Mouse (Mus musculus) liver, embryonic 14.5 days (tissue): ENCODE data around the gene Acer2. TPM values are rescaled to one million over a fixed set of nuclear protein-coding genes. Genes with fewer than 3 reads are reported as not detected.

Experiments
- ATAC-seq: fragments of 200-750 bp; cut with Nextera tagmentation; 2 replicates; pipeline ENCODE4 v1.8.0; 2017; ENCODE audit warnings: moderate number of reproducible peaks, mild to moderate bottlenecking, moderate library complexity; ENCODE audit not compliant: insufficient read depth
- DNase-seq, 3 experiments: peaks; one replicate each; pipeline ENCODE4 v3.0.0-alpha.2; 2012 to 2013; ENCODE audit warnings: low read depth in 3 of 3, low spot score in 3 of 3
- H3K27ac ChIP-seq: fragments of 300-500 bp; sonication (generic); 2 replicates; pipeline ENCODE4 v1.5.1; 2014; ENCODE audit warnings: moderate library complexity, mild to moderate bottlenecking, control low read depth, inconsistent platforms
- H3K27me3 ChIP-seq: fragments of 300-500 bp; sonication (generic); 2 replicates; pipeline ENCODE4 v1.6.1; 2014; ENCODE audit warnings: mild to moderate bottlenecking, low read length, moderate library complexity; ENCODE audit not compliant: control insufficient read depth, insufficient read depth
- H3K36me3 ChIP-seq: fragments of 300-500 bp; sonication (generic); replicated peaks from 2 replicates; pipeline ENCODE4 v1.6.1; 2014; ENCODE audit warnings: low read depth; ENCODE audit not compliant: control insufficient read depth, insufficient read depth
- H3K4me1 ChIP-seq, 2 experiments: fragments of 200-500 bp in 1 of 2; fragments of 300-500 bp in 1 of 2; sonication (generic) in 1 of 2; replicated peaks; 2 replicates each; pipeline ENCODE4 v1.6.1; 2012 to 2014; ENCODE audit warnings: antibody characterized with exemption in 1 of 2, inconsistent platforms in 1 of 2, low read length in 1 of 2; ENCODE audit not compliant: control insufficient read depth in 2 of 2, insufficient read depth in 2 of 2
- H3K4me2 ChIP-seq: fragments of 300-500 bp; sonication (generic); 2 replicates; pipeline ENCODE4 v1.6.1; 2014; ENCODE audit warnings: low read depth, mild to moderate bottlenecking, control low read depth, moderate library complexity
- H3K4me3 ChIP-seq, 2 experiments: fragments of 200-500 bp in 1 of 2; fragments of 300-500 bp in 1 of 2; sonication (generic) in 1 of 2; 2 replicates each; pipeline ENCODE4 v1.5.1; 2012 to 2014; ENCODE audit warnings: low read depth in 2 of 2, low read length in 2 of 2, mild to moderate bottlenecking in 2 of 2, control low read depth in 1 of 2, inconsistent platforms in 1 of 2, moderate library complexity in 1 of 2; ENCODE audit not compliant: insufficient read depth in 1 of 2
- H3K9ac ChIP-seq: fragments of 300-500 bp; sonication (generic); replicated peaks from 2 replicates; pipeline ENCODE4 v1.6.1; 2014; ENCODE audit warnings: mild to moderate bottlenecking, control low read depth, moderate library complexity
- H3K9me3 ChIP-seq: fragments of 300-500 bp; sonication (generic); 2 replicates; pipeline ENCODE4 v1.6.1; 2016; ENCODE audit warnings: low read length, mixed read lengths; ENCODE audit not compliant: control insufficient read depth
- CTCF ChIP-seq: IDR thresholded peaks from 2 replicates; pipeline ENCODE4 v1.5.1; 2016; ENCODE audit warnings: antibody characterized with exemption, low read depth, control low read depth
- EP300 ChIP-seq: IDR thresholded peaks from 2 replicates; pipeline ENCODE4 v1.6.1; 2016; ENCODE audit warnings: antibody characterized with exemption, low read depth
- WGBS: fragments of 180-500 bp; shearing (Covaris S2); extraction: QIAGEN DNeasy Blood & Tissue Kit; methylation state at CpG from one replicate; pipeline ENCODE4 v1.1.7; 2014; ENCODE audit not compliant: insufficient replicate concordance; 5-methylcytosine and 5-hydroxymethylcytosine counted together
- polyA plus RNA-seq, 2 experiments: library from polyadenylated mRNA; depleted of rRNA in 1 of 2; stranded (reverse) in 1 of 2; unstranded in 1 of 2; fragments of >200 nt; fragmentation: Nextera tagmentation in 1 of 2; extraction: Ambion mirVana in 1 of 2; gene quantifications; 2 replicates each; pipeline versions ENCODE4 v1.2.1 to v1.2.3; 2012 to 2014

Acer2 gene
- polyA plus RNA-seq, 2 experiments = 2.6 to 4.5 TPM

DNA sequence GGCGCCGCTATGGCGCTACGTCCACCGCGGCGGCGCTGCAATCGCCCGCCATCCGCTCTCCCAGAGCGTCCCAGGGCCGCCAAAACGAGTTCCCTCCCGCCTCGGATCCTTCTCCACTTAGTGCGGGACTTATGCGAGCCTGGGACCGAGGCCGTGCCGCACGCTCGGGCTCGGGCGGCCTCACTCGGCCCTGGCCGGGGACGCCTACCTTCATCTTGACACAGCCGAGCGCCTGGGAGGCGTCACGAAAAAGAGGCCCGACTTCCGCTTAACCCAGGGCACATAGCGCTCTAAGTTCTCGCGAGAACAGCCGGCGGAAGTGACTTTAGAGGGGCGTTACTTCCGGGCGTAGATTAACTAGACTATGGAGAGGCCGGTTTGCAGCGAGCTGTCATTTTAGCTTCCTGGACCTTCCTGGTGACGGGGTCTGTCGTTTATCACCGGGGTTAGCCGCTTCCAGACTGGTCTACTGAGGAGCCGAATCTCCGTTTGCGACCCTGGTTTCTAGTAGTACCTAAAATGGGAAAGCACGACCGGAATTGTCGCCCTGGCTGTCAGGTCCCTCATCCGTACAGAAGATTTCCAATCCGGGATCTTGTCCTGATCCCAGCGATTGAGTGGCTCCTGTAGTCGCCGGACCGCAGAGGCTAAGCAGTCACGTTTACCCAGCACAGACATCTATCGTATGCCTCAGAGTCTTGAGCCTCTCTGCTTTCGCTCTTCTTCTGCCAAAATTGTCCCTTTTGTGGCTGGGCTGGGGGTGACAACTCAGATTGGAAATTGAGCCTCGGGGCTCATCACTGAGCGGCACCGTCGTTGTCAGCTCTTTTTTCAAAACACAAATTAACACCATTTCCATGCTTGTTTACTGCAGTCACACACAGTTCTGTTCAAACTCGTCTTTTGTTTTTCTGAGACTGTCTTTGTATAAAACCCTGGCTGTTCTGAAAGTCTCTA lies 16.8 kb upstream of the Acer2 start, which contains the start of gene Rps6:
Rps6 (minus strand) TSS at position 300 of the 957 bp plus-strand sequence.
- Histone ChIP-seq H3K9me3 (no peaks in the 10 kb centered on the region), H3K4me3 (peak within 1 kb of the TSS; percentile 98 to 99), H3K4me1 (peaks cover 5 to 11% of the 10 kb centered on the region in 2 experiments), H3K4me2 (peak within 1 kb of the TSS; percentile 91), H3K27ac (peak within 1 kb of the TSS; percentile 79), H3K9ac (peak within 1 kb of the TSS; percentile 99), H3K27me3 (no peaks in the 10 kb centered on the region), H3K36me3 (peaks cover 27% of the 10 kb centered on the region)
- DNase-seq (peak; percentile 95 to 98 (median 96)), ATAC-seq (peak; percentile 97)
- peak; percentile 83 for TF ChIP-seq EP300
- TF ChIP-seq CTCF = no peak
- WGBS = under 1% methylated on average over 67 of the region's 68 CpGs

DNA sequence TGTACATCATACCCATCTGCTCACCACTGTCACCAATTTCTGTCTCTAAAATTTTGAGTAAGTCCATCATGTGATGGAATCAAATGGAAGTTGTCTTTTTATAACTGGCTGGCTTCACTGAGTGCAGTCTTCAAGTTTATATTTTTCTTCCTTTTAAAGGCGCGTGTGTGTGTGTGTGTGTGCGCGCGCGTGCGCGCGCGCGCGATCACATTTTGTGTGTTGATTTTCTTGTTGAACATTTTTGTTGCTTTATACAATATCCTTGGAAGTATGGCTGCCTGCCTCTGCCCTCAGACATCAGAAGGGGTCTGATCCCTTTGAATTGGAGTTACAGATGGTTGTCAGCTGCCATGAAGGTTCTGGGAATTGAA lies 16.1 kb upstream of the Acer2 start:
- H3K9ac ChIP-seq = peak overlapping the region; percentile 99
- DNase-seq (no peak), ATAC-seq (no peak)
- H3K4me1 ChIP-seq = peaks cover 5 to 11% of the 10 kb centered on the region in 2 experiments
- H3K4me2 ChIP-seq = peak overlapping the region; percentile 91
- peak overlapping the region; percentile 98 to 99 for H3K4me3 ChIP-seq
- no peaks in the 10 kb centered on the region for H3K9me3 ChIP-seq
- TF ChIP-seq CTCF (no peak), EP300 (no peak)
- peaks cover 24% of the 10 kb centered on the region for H3K36me3 ChIP-seq
- H3K27me3 ChIP-seq = no peaks in the 10 kb centered on the region
- no peak overlapping the region for H3K27ac ChIP-seq
- WGBS = 51% methylated on average over 12 of the region's 12 CpGs

DNA sequence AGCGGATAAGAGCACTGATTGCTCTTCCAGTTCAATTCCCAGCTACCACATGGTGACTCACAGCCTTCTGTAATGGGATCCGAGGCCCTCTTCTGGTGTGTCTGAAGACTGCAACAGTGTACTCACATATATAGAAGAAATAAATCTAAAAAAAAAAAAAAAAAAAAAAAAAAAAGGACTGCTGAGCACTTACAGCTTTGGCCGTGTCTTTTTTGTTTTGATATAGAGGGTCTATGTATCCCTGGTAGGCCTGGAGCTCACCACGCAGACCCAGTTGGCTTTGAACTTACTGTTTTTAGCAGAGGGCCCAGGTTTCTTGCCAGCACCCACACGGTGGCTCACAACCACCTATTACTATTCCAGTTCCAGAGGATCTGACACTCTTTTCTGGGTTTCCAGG lies 10.1 kb upstream of the Acer2 start:
- no peak overlapping the region for H3K4me3 ChIP-seq
- 0 out of 4 replicates have a peak, but pooled peaks cover 0 to 3% of the 10 kb centered on the region in 2 experiments for H3K4me1 ChIP-seq
- H3K4me2 ChIP-seq = no peak overlapping the region
- WGBS = 60% methylated on average over 5 of the region's 5 CpGs
- no peaks in the 10 kb centered on the region for H3K9me3 ChIP-seq
- ATAC-seq = no peak
- no peak overlapping the region for H3K9ac ChIP-seq
- TF ChIP-seq CTCF (no peak), EP300 (no peak)
- H3K27ac ChIP-seq = no peak overlapping the region
- no peak for DNase-seq
- H3K27me3 ChIP-seq = no peaks in the 10 kb centered on the region
- H3K36me3 ChIP-seq = no peaks in the 10 kb centered on the region

DNA sequence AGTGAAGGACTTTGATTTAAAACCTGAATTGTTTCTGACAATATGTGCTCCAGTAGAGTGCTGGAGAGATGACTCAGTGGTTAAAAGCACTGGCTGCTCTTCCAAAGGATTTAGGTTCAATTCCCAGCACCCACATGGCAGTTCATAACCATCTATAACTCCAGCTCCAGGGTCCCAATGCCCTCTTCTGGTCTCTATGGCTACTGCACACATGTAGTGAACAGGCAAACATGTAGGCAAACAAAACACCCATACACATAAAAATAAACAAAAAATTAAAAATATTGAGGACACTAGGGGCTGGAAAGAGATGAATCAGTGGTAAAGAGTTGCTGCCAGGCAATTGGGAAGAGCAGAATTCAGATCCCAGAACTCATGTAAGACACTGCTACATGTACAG lies 2.2 kb upstream of the Acer2 start:
- DNase-seq (no peak), ATAC-seq (no peak)
- no peak overlapping the region for H3K9ac ChIP-seq
- TF ChIP-seq CTCF = no peak
- no peak for TF ChIP-seq EP300
- H3K4me3 ChIP-seq = no peak overlapping the region
- H3K4me1 ChIP-seq = peaks cover 0 to 4% of the 10 kb centered on the region in 2 experiments; a peak in 2 of 4 replicates
- H3K36me3 ChIP-seq = no peaks in the 10 kb centered on the region
- no peak overlapping the region for H3K4me2 ChIP-seq
- no peak overlapping the region for H3K27ac ChIP-seq
- H3K9me3 ChIP-seq = no peaks in the 10 kb centered on the region
- H3K27me3 ChIP-seq = peaks cover 28% of the 10 kb centered on the region

DNA sequence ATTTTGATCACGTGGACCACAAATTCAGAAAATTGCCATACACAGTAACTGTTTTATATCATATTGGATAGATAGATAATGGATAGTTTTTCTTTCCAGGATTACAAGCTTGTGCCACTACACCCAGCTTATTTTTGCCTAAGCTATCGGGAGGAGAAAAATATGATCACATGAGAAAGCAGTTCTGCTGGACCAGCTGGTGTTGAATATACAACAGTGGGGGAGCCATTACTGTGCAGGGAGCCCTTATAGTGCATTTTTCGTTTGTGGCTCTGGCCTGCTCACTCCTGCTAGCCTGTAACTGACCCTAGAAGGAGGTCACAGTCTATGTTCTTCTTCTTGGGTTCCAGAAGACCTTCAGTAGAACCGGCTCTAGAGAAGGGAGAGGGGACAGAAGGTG lies 1.1 kb upstream of the Acer2 start:
- 46% methylated on average over 4 of the region's 4 CpGs for WGBS
- H3K4me3 ChIP-seq = no peak overlapping the region
- H3K27ac ChIP-seq = no peak overlapping the region
- no peak overlapping the region for H3K4me2 ChIP-seq
- H3K9ac ChIP-seq = no peak overlapping the region
- DNase-seq = no peak
- no peak for ATAC-seq
- peaks cover 0 to 4% of the 10 kb centered on the region in 2 experiments; a peak in 2 of 4 replicates for H3K4me1 ChIP-seq
- peaks cover 28% of the 10 kb centered on the region for H3K27me3 ChIP-seq
- no peaks in the 10 kb centered on the region for H3K36me3 ChIP-seq
- no peak for TF ChIP-seq EP300
- no peak for TF ChIP-seq CTCF
- no peaks in the 10 kb centered on the region for H3K9me3 ChIP-seq
